Mouse (Mus musculus): ENCODE measurements around the gene Pax2. TPM values are rescaled to one million over a fixed set of nuclear protein-coding genes. Genes with fewer than 3 reads are reported as not detected.
A peak's percentile ranks its signal among the peaks of the same experiment; 100 is the strongest.

Pax2 gene
- total RNA-seq, 1 experiment = not detected

- Histone ChIP-seq H3K4me3 (ENCODE audit: insufficient read depth in 1 of 2, low read depth in 1 of 2, low read length in 2 of 2, poor library complexity in 1 of 2, severe bottlenecking in 1 of 2) (no peak overlapping the region), H3K9ac (ENCODE audit: insufficient read depth, low read depth, low read length, poor library complexity, severe bottlenecking) (no peak overlapping the region), H3K27ac (ENCODE audit: insufficient read depth, low read depth, low read length, poor library complexity, severe bottlenecking) (no peak overlapping the region), H3K9me3 (ENCODE audit: control insufficient read depth, insufficient read depth, low read depth, low read length) (no peaks in the 10 kb centered on the region), H3K36me3 (ENCODE audit: control insufficient read depth, insufficient read depth, low read length, poor library complexity, severe bottlenecking) (no peaks in the 10 kb centered on the region), H3K4me1 (ENCODE audit: control insufficient read depth in 2 of 2, insufficient read depth in 2 of 2, low read length in 2 of 2, poor library complexity in 1 of 2) (peaks cover 0 to 8% of the 10 kb centered on the region in 2 experiments; a peak in 2 of 4 replicates)
- TF ChIP-seq ZC3H11A (IDR thresholded peaks at IDR 0.05; ENCODE audit: borderline replicate concordance, low read depth, low read length) (no peak), CHD2 (IDR thresholded peaks at IDR 0.05; ENCODE audit: low read depth, low read length) (no peak), MAFK (IDR thresholded peaks at IDR 0.05; ENCODE audit: insufficient read depth, low read depth, low read length) (no peak), HCFC1 (IDR thresholded peaks at IDR 0.05; ENCODE audit: borderline replicate concordance, insufficient read depth, low read length) (no peak), ZNF384 (IDR thresholded peaks at IDR 0.05; ENCODE audit: low read depth, low read length) (no peak)
- in situ Hi-C loops (cut with MboI; ENCODE audit: low sequenced_read_pairs in 2 of 2, unreplicated experiment in 2 of 2) = no loop called here
- no peak for DNase-seq (ENCODE audit: low read depth, low spot score)
Observed at GRCm38 (mm10) chr19:44798731-44799130, 42.9 kb downstream of the Pax2 start.

GRCm38 (mm10) chr19:44799156-44799555, 43.3 kb downstream of the Pax2 start:
- H3K9ac ChIP-seq (ENCODE audit: insufficient read depth, low read depth, low read length, poor library complexity, severe bottlenecking) = no peak overlapping the region
- no peak for DNase-seq (ENCODE audit: low read depth, low spot score)
- TF ChIP-seq CHD2 (IDR thresholded peaks at IDR 0.05; ENCODE audit: low read depth, low read length) = no peak
- no peak for TF ChIP-seq MAFK (IDR thresholded peaks at IDR 0.05; ENCODE audit: insufficient read depth, low read depth, low read length)
- no peak for TF ChIP-seq HCFC1 (IDR thresholded peaks at IDR 0.05; ENCODE audit: borderline replicate concordance, insufficient read depth, low read length)
- TF ChIP-seq ZC3H11A (IDR thresholded peaks at IDR 0.05; ENCODE audit: borderline replicate concordance, low read depth, low read length) = no peak
- TF ChIP-seq ZNF384 (IDR thresholded peaks at IDR 0.05; ENCODE audit: low read depth, low read length) = no peak
- H3K4me1 ChIP-seq (ENCODE audit: control insufficient read depth in 2 of 2, insufficient read depth in 2 of 2, low read length in 2 of 2, poor library complexity in 1 of 2) = peaks cover 0 to 8% of the 10 kb centered on the region in 2 experiments; a peak in 2 of 4 replicates
- in situ Hi-C loops (cut with MboI; ENCODE audit: low sequenced_read_pairs in 2 of 2, unreplicated experiment in 2 of 2) = no loop called here
- no peak overlapping the region for H3K27ac ChIP-seq (ENCODE audit: insufficient read depth, low read depth, low read length, poor library complexity, severe bottlenecking)
- no peaks in the 10 kb centered on the region for H3K36me3 ChIP-seq (ENCODE audit: control insufficient read depth, insufficient read depth, low read length, poor library complexity, severe bottlenecking)
- H3K4me3 ChIP-seq (ENCODE audit: insufficient read depth in 1 of 2, low read depth in 1 of 2, low read length in 2 of 2, poor library complexity in 1 of 2, severe bottlenecking in 1 of 2) = no peak overlapping the region
- no peaks in the 10 kb centered on the region for H3K9me3 ChIP-seq (ENCODE audit: control insufficient read depth, insufficient read depth, low read depth, low read length)

GRCm38 (mm10) chr19:44800327-44800726, 44.5 kb downstream of the Pax2 start:
- Histone ChIP-seq H3K36me3 (ENCODE audit: control insufficient read depth, insufficient read depth, low read length, poor library complexity, severe bottlenecking) (no peaks in the 10 kb centered on the region), H3K4me1 (ENCODE audit: control insufficient read depth in 2 of 2, insufficient read depth in 2 of 2, low read length in 2 of 2, poor library complexity in 1 of 2) (peaks cover 0 to 8% of the 10 kb centered on the region in 2 experiments; a peak in 2 of 4 replicates), H3K27ac (ENCODE audit: insufficient read depth, low read depth, low read length, poor library complexity, severe bottlenecking) (no peak overlapping the region), H3K9me3 (ENCODE audit: control insufficient read depth, insufficient read depth, low read depth, low read length) (no peaks in the 10 kb centered on the region), H3K4me3 (ENCODE audit: insufficient read depth in 1 of 2, low read depth in 1 of 2, low read length in 2 of 2, poor library complexity in 1 of 2, severe bottlenecking in 1 of 2) (no peak overlapping the region), H3K9ac (ENCODE audit: insufficient read depth, low read depth, low read length, poor library complexity, severe bottlenecking) (no peak overlapping the region)
- in situ Hi-C loops (cut with MboI; ENCODE audit: low sequenced_read_pairs in 2 of 2, unreplicated experiment in 2 of 2) = no loop called here
- DNase-seq (ENCODE audit: low read depth, low spot score) = no peak
- no peak for TF ChIP-seq MAFK (IDR thresholded peaks at IDR 0.05; ENCODE audit: insufficient read depth, low read depth, low read length)
- no peak for TF ChIP-seq ZC3H11A (IDR thresholded peaks at IDR 0.05; ENCODE audit: borderline replicate concordance, low read depth, low read length)
- no peak for TF ChIP-seq HCFC1 (IDR thresholded peaks at IDR 0.05; ENCODE audit: borderline replicate concordance, insufficient read depth, low read length)
- TF ChIP-seq CHD2 (IDR thresholded peaks at IDR 0.05; ENCODE audit: low read depth, low read length) = no peak
- no peak for TF ChIP-seq ZNF384 (IDR thresholded peaks at IDR 0.05; ENCODE audit: low read depth, low read length)

- Histone ChIP-seq H3K9me3 (ENCODE audit: control insufficient read depth, insufficient read depth, low read depth, low read length) (no peaks in the 10 kb centered on the region), H3K9ac (ENCODE audit: insufficient read depth, low read depth, low read length, poor library complexity, severe bottlenecking) (no peak overlapping the region), H3K36me3 (ENCODE audit: control insufficient read depth, insufficient read depth, low read length, poor library complexity, severe bottlenecking) (no peaks in the 10 kb centered on the region), H3K4me1 (ENCODE audit: control insufficient read depth in 2 of 2, insufficient read depth in 2 of 2, low read length in 2 of 2, poor library complexity in 1 of 2) (peaks cover 0 to 6% of the 10 kb centered on the region in 2 experiments; a peak in 1 of 4 replicates), H3K4me3 (ENCODE audit: insufficient read depth in 1 of 2, low read depth in 1 of 2, low read length in 2 of 2, poor library complexity in 1 of 2, severe bottlenecking in 1 of 2) (peak overlapping the region in 1 of 2 experiments; percentile 25; a peak in 2 of 4 replicates), H3K27ac (ENCODE audit: insufficient read depth, low read depth, low read length, poor library complexity, severe bottlenecking) (no peak overlapping the region)
- in situ Hi-C loops (cut with MboI; ENCODE audit: low sequenced_read_pairs in 2 of 2, unreplicated experiment in 2 of 2) = no loop called here
- TF ChIP-seq MAFK (IDR thresholded peaks at IDR 0.05; ENCODE audit: insufficient read depth, low read depth, low read length) (no peak), ZC3H11A (IDR thresholded peaks at IDR 0.05; ENCODE audit: borderline replicate concordance, low read depth, low read length) (no peak), ZNF384 (IDR thresholded peaks at IDR 0.05; ENCODE audit: low read depth, low read length) (no peak), HCFC1 (IDR thresholded peaks at IDR 0.05; ENCODE audit: borderline replicate concordance, insufficient read depth, low read length) (no peak), CHD2 (IDR thresholded peaks at IDR 0.05; ENCODE audit: low read depth, low read length) (no peak)
- DNase-seq (ENCODE audit: low read depth, low spot score) = peak; percentile 59
Observed at GRCm38 (mm10) chr19:44808734-44809133, 52.9 kb downstream of the Pax2 start.
